Mouse (Mus musculus) heart, embryonic 16.5 days (tissue): ENCODE data around the gene Trmu. TPM values are rescaled to one million over a fixed set of nuclear protein-coding genes. Genes with fewer than 3 reads are reported as not detected.

Experiments used
- ATAC-seq: fragments of 200-750 bp; cut with Nextera tagmentation; replicated peaks from 2 replicates; pipeline ENCODE4 v1.8.0; 2017; ENCODE audit warnings: moderate number of reproducible peaks; ENCODE audit not compliant: insufficient read depth, low FRiP score; ENCODE audit errors: extremely low read depth
- H3K27ac ChIP-seq: fragments of 300-500 bp; sonication (generic); 2 replicates; pipeline ENCODE4 v1.5.1; 2014; ENCODE audit warnings: mild to moderate bottlenecking, low read length, control low read depth, moderate library complexity
- H3K27me3 ChIP-seq: fragments of 300-500 bp; sonication (generic); 2 replicates; pipeline ENCODE4 v1.6.1; 2014; ENCODE audit warnings: low read length, mixed read lengths; ENCODE audit not compliant: control insufficient read depth, insufficient read depth
- H3K36me3 ChIP-seq: fragments of 300-500 bp; sonication (generic); 2 replicates; pipeline ENCODE4 v1.6.1; 2014; ENCODE audit not compliant: control insufficient read depth, insufficient read depth
- H3K4me1 ChIP-seq: fragments of 300-500 bp; sonication (generic); 2 replicates; pipeline ENCODE4 v1.6.1; 2014; ENCODE audit warnings: low read length, mixed read lengths; ENCODE audit not compliant: control insufficient read depth, insufficient read depth
- H3K4me2 ChIP-seq: fragments of 300-500 bp; sonication (generic); 2 replicates; pipeline ENCODE4 v1.6.1; 2014; ENCODE audit warnings: low read depth, mild to moderate bottlenecking, control low read depth, low read length
- H3K4me3 ChIP-seq: fragments of 300-500 bp; sonication (generic); 2 replicates; pipeline ENCODE4 v1.5.1; 2014; ENCODE audit warnings: mild to moderate bottlenecking, control low read depth, low read length
- H3K9ac ChIP-seq: fragments of 300-500 bp; sonication (generic); 2 replicates; pipeline ENCODE4 v1.6.1; 2014; ENCODE audit warnings: low read length, control low read depth
- H3K9me3 ChIP-seq: fragments of 300-500 bp; sonication (generic); replicated peaks from 2 replicates; pipeline ENCODE4 v1.6.1; 2016; ENCODE audit warnings: low read length; ENCODE audit not compliant: control insufficient read depth
- WGBS: fragments of 180-500 bp; shearing (Covaris S2); extraction: QIAGEN DNeasy Blood & Tissue Kit; methylation state at CpG from one replicate; pipeline ENCODE4 v1.1.7; 2014; 5-methylcytosine and 5-hydroxymethylcytosine counted together
- polyA plus RNA-seq: library from polyadenylated mRNA; unstranded; fragments of >200 nt; fragmentation: Nextera tagmentation; extraction: Ambion mirVana; gene quantifications from 2 replicates; pipeline ENCODE4 v1.2.1, GENCODE M21; 2015

Trmu gene
- polyA plus RNA-seq, 1 experiment from 2014 or later = 36.3 TPM

GRCm38 (mm10) chr15:85891971-85892370 lies 12.9 kb downstream of the Trmu start:
- Histone ChIP-seq H3K4me2 (no peak overlapping the region), H3K27me3 (no peaks in the 10 kb centered on the region), H3K4me1 (peaks cover 11% of the 10 kb centered on the region), H3K36me3 (peaks cover 41% of the 10 kb centered on the region), H3K4me3 (no peak overlapping the region), H3K27ac (peak overlapping the region; percentile 47), H3K9me3 (no peaks in the 10 kb centered on the region), H3K9ac (no peak overlapping the region)
- WGBS = 65% methylated on average over 10 of the region's 10 CpGs
- ATAC-seq = peak; percentile 47; the same call in 1 of the 2 replicates

GRCm38 (mm10) chr15:85892498-85893118 lies 13.5 kb downstream of the Trmu start:
- ATAC-seq = no peak
- 79% methylated on average over 13 of the region's 13 CpGs for WGBS
- no peaks in the 10 kb centered on the region for H3K9me3 ChIP-seq
- no peaks in the 10 kb centered on the region for H3K27me3 ChIP-seq
- H3K9ac ChIP-seq = no peak overlapping the region
- H3K4me3 ChIP-seq = no peak overlapping the region
- H3K27ac ChIP-seq = peak overlapping the region; percentile 47
- no peak overlapping the region for H3K4me2 ChIP-seq
- peaks cover 11% of the 10 kb centered on the region for H3K4me1 ChIP-seq
- peaks cover 43% of the 10 kb centered on the region for H3K36me3 ChIP-seq

GRCm38 (mm10) chr15:85893871-85894270 lies 14.8 kb downstream of the Trmu start:
- no peak overlapping the region for H3K4me2 ChIP-seq
- WGBS = 87% methylated on average over 7 of the region's 7 CpGs
- no peak overlapping the region for H3K9ac ChIP-seq
- H3K4me1 ChIP-seq = peaks cover 11% of the 10 kb centered on the region
- H3K4me3 ChIP-seq = no peak overlapping the region
- H3K27ac ChIP-seq = no peak overlapping the region
- no peaks in the 10 kb centered on the region for H3K9me3 ChIP-seq
- H3K27me3 ChIP-seq = no peaks in the 10 kb centered on the region
- no peak for ATAC-seq
- peaks cover 50% of the 10 kb centered on the region for H3K36me3 ChIP-seq

- H3K36me3 ChIP-seq = peaks cover 50% of the 10 kb centered on the region
- no peak overlapping the region for H3K27ac ChIP-seq
- H3K4me2 ChIP-seq = no peak overlapping the region
- no peak overlapping the region for H3K9ac ChIP-seq
- WGBS = 18% methylated on average over 8 of the region's 8 CpGs
- no peak overlapping the region for H3K4me3 ChIP-seq
- ATAC-seq = peak; percentile 28
- peaks cover 11% of the 10 kb centered on the region for H3K4me1 ChIP-seq
- H3K27me3 ChIP-seq = no peaks in the 10 kb centered on the region
- H3K9me3 ChIP-seq = no peaks in the 10 kb centered on the region
Measured at GRCm38 (mm10) chr15:85896284-85896683, 17.2 kb downstream of the Trmu start.

GRCm38 (mm10) chr15:85897113-85897512 lies 18.0 kb downstream of the Trmu start:
- no peaks in the 10 kb centered on the region for H3K9me3 ChIP-seq
- H3K4me2 ChIP-seq = no peak overlapping the region
- H3K4me3 ChIP-seq = no peak overlapping the region
- H3K27me3 ChIP-seq = no peaks in the 10 kb centered on the region
- H3K36me3 ChIP-seq = peaks cover 46% of the 10 kb centered on the region
- WGBS = 75% methylated on average over 10 of the region's 10 CpGs
- H3K9ac ChIP-seq = no peak overlapping the region
- peaks cover 3% of the 10 kb centered on the region for H3K4me1 ChIP-seq
- no peak overlapping the region for H3K27ac ChIP-seq
- no peak for ATAC-seq

- 77% methylated on average over 6 of the region's 6 CpGs for WGBS
- no peak overlapping the region for H3K4me3 ChIP-seq
- H3K27me3 ChIP-seq = no peaks in the 10 kb centered on the region
- H3K4me1 ChIP-seq = no peaks in the 10 kb centered on the region
- H3K4me2 ChIP-seq = no peak overlapping the region
- H3K36me3 ChIP-seq = peaks cover 28% of the 10 kb centered on the region
- no peak overlapping the region for H3K9ac ChIP-seq
- ATAC-seq = no peak
- no peak overlapping the region for H3K27ac ChIP-seq
- no peaks in the 10 kb centered on the region for H3K9me3 ChIP-seq
Measured at GRCm38 (mm10) chr15:85899396-85899795, 20.3 kb downstream of the Trmu start.

GRCm38 (mm10) chr15:85900318-85900717 lies 21.2 kb downstream of the Trmu start:
- Histone ChIP-seq H3K9ac (no peak overlapping the region), H3K27ac (no peak overlapping the region), H3K27me3 (no peaks in the 10 kb centered on the region), H3K36me3 (peaks cover 23% of the 10 kb centered on the region), H3K4me1 (no peaks in the 10 kb centered on the region), H3K4me2 (no peak overlapping the region), H3K9me3 (no peaks in the 10 kb centered on the region), H3K4me3 (no peak overlapping the region)
- no peak for ATAC-seq
- 86% methylated on average over 8 of the region's 8 CpGs for WGBS

- Histone ChIP-seq H3K27me3 (no peaks in the 10 kb centered on the region), H3K9me3 (no peaks in the 10 kb centered on the region), H3K4me2 (no peak overlapping the region), H3K9ac (no peak overlapping the region), H3K36me3 (peaks cover 23% of the 10 kb centered on the region), H3K27ac (no peak overlapping the region), H3K4me3 (no peak overlapping the region), H3K4me1 (no peaks in the 10 kb centered on the region)
- 76% methylated on average over 12 of the region's 12 CpGs for whole genome bisulfite sequencing
- ATAC-seq = no peak
Measured at GRCm38 (mm10) chr15:85900801-85901200, 21.7 kb downstream of the Trmu start.

GRCm38 (mm10) chr15:85902505-85902904 lies 23.4 kb downstream of the Trmu start:
- Histone ChIP-seq H3K9me3 (no peaks in the 10 kb centered on the region), H3K4me3 (no peak overlapping the region), H3K36me3 (peaks cover 16% of the 10 kb centered on the region), H3K27ac (no peak overlapping the region), H3K27me3 (no peaks in the 10 kb centered on the region), H3K4me2 (no peak overlapping the region), H3K9ac (no peak overlapping the region), H3K4me1 (no peaks in the 10 kb centered on the region)
- WGBS = 61% methylated on average over 10 of the region's 10 CpGs
- no peak for ATAC-seq
